Comparison of ENCODE assay signal across 13 mouse cellular contexts in genomic region chr19:4430091-4430620, GRCm38 (mm10). TPM values are rescaled to one million over a fixed set of nuclear protein-coding genes. Genes with fewer than 3 reads are reported as not detected.
"Had no signal": no experiment of that assay in that cellular context is flagged by ENCODE, and none has a peak within 500 bp of the region (broad histone marks: within the 10 kb centered on the region; RNA-seq: fewer than 3 reads in every experiment).

No protein-coding gene starts in this region.

- ATAC-seq: liver, embryonic 12.5 days; midbrain, embryonic 13.5 days had no signal

- H3K4me1 ChIP-seq: liver, embryonic 12.5 days; midbrain, embryonic 13.5 days had no signal

- H3K4me2 ChIP-seq: limb, embryonic 15.5 days; liver, embryonic 12.5 days; lung, embryonic 14.5 days; midbrain, embryonic 13.5 days had no signal

- H3K4me3 ChIP-seq: limb, embryonic 15.5 days; liver, embryonic 12.5 days; midbrain, embryonic 13.5 days had no signal

- H3K9me3 ChIP-seq: limb, embryonic 15.5 days; liver, embryonic 12.5 days; midbrain, embryonic 13.5 days had no signal

- H3K27ac ChIP-seq: kidney, postnatal 0 days; limb, embryonic 15.5 days; liver, embryonic 12.5 days; midbrain, embryonic 13.5 days; stomach, postnatal 0 days had no signal

- H3K27me3 ChIP-seq: limb, embryonic 15.5 days; liver, embryonic 12.5 days; midbrain, embryonic 13.5 days had no signal

- H3K36me3 ChIP-seq: midbrain, embryonic 13.5 days had no signal

- H3K9ac ChIP-seq: limb, embryonic 15.5 days; liver, embryonic 12.5 days; lung, embryonic 14.5 days; midbrain, embryonic 13.5 days had no signal

- DNase-seq: kidney, postnatal 36 days; layer of hippocampus, adult 9-11 months; layer of hippocampus, postnatal 36 days; lung, embryonic 14.5 days; lung, postnatal 14 days; thymus, postnatal 4 days had no signal

RNA-seq across cellular contexts. Expression of gene Rhod, which starts 9.1 kb away (rescaled TPM):
- total RNA-seq: megakaryocyte progenitor cell, adult 5-6 weeks; neutrophil, adult 5-6 weeks had no signal

RNA-seq across cellular contexts. Expression of gene Syt12, which starts 47.1 kb away (rescaled TPM):
- total RNA-seq: megakaryocyte progenitor cell, adult 5-6 weeks; neutrophil, adult 5-6 weeks had no signal
